ENCODE assay signal across 10 mouse cellular contexts in the genomic region with DNA sequence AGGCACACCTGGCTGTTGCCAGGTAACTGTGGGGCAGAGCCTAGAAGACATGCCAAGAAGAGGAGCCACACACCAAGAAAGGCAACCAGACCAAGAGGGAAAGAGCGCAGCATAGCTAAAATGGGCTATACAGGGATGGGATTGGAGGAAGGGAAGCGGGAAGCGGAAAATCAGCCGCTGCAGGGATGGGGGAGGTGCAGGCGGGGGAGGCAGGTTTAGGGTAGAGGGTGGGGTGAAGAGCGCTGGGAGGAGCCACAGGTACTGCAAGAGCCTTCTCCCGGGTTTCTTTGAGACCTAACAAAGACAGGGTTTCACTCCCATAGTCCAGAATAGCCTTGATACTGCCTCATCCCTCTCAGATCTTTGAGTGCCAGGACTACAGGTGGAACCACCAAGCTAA. TPM values are rescaled to one million over a fixed set of nuclear protein-coding genes. Genes with fewer than 3 reads are reported as not detected.
DNase-seq lines count a peak whose midpoint lies in the region; ATAC-seq and TF ChIP-seq lines count a peak whose summit lies in the region.
"Had no signal": no experiment of that assay in that cellular context is flagged by ENCODE, and none has a peak within 500 bp of the region (broad histone marks: within the 10 kb centered on the region; RNA-seq: fewer than 3 reads in every experiment).

No protein-coding gene starts in this region.

- H3K4me3 ChIP-seq in kidney, embryonic 16.5 days (ENCODE audit: low read length): peak overlapping the region; percentile 10; the same call in 1 of the 2 replicates
- H3K4me3 ChIP-seq in embryonic facial prominence, embryonic 14.5 days (ENCODE audit: low read depth, low read length): no peak overlapping the region
- H3K4me3 ChIP-seq in limb, embryonic 14.5 days (replicated peaks; ENCODE audit: low read length): no peak overlapping the region; the same call in 1 of the 2 replicates

- no peak overlapping the region for H3K27ac ChIP-seq in kidney, embryonic 16.5 days (ENCODE audit: low read length)
- 0 out of 2 replicates have a peak overlapping the region, but pooled peaks have one; percentile 8 for H3K27ac ChIP-seq in embryonic facial prominence, embryonic 14.5 days (replicated peaks; ENCODE audit: low read depth, low read length)
- no peak overlapping the region for H3K27ac ChIP-seq in limb, embryonic 14.5 days (replicated peaks; ENCODE audit: low read depth, low read length)

- H3K9me3 ChIP-seq in kidney, embryonic 16.5 days (ENCODE audit: low read length): no peaks in the 10 kb centered on the region
- H3K9me3 ChIP-seq in embryonic facial prominence, embryonic 14.5 days (ENCODE audit: control insufficient read depth, low read length): no peaks in the 10 kb centered on the region
- no peaks in the 10 kb centered on the region for H3K9me3 ChIP-seq in limb, embryonic 14.5 days (ENCODE audit: control insufficient read depth, low read length)

- ATAC-seq in kidney, embryonic 16.5 days (ENCODE audit: low FRiP score, low TSS enrichment): peak; percentile 32; the same call in 1 of the 2 replicates
- peak; percentile 70 for ATAC-seq in embryonic facial prominence, embryonic 14.5 days (ENCODE audit: low read depth)
- ATAC-seq in limb, embryonic 14.5 days (ENCODE audit: low FRiP score, low read depth): no peak

- peaks cover 14% of the 10 kb centered on the region; the same call in 1 of the 2 replicates for H3K4me1 ChIP-seq in kidney, embryonic 16.5 days (ENCODE audit: insufficient read depth, low read length)
- 0 out of 2 replicates have a peak, but pooled peaks cover 2% of the 10 kb centered on the region for H3K4me1 ChIP-seq in embryonic facial prominence, embryonic 14.5 days (ENCODE audit: control insufficient read depth, insufficient read depth, low read length)
- no peaks in the 10 kb centered on the region for H3K4me1 ChIP-seq in limb, embryonic 14.5 days (ENCODE audit: control insufficient read depth, insufficient read depth, low read length)

- no peak for TF ChIP-seq POLR2A in limb, embryonic 14.5 days (IDR thresholded peaks at IDR 0.05; ENCODE audit: borderline replicate concordance, extremely low read depth, insufficient read depth, insufficient read length)

- no peaks in the 10 kb centered on the region for H3K36me3 ChIP-seq in kidney, embryonic 16.5 days (ENCODE audit: insufficient read depth, low read length)
- no peaks in the 10 kb centered on the region for H3K36me3 ChIP-seq in embryonic facial prominence, embryonic 14.5 days (ENCODE audit: control insufficient read depth, insufficient read depth, low read length)
- H3K36me3 ChIP-seq in limb, embryonic 14.5 days (ENCODE audit: control insufficient read depth, insufficient read depth, low read length): no peaks in the 10 kb centered on the region

- no peaks in the 10 kb centered on the region; the same call in 1 of the 2 replicates for H3K27me3 ChIP-seq in kidney, embryonic 16.5 days (ENCODE audit: insufficient read depth, low read length)
- H3K27me3 ChIP-seq in embryonic facial prominence, embryonic 14.5 days (replicated peaks; ENCODE audit: control insufficient read depth, insufficient read depth, low read length): no peaks in the 10 kb centered on the region
- H3K27me3 ChIP-seq in limb, embryonic 14.5 days (ENCODE audit: control insufficient read depth, insufficient read depth, low read length): no peaks in the 10 kb centered on the region

- peak overlapping the region; percentile 28 for H3K4me2 ChIP-seq in kidney, embryonic 16.5 days (replicated peaks; ENCODE audit: low read depth, low read length)
- H3K4me2 ChIP-seq in embryonic facial prominence, embryonic 14.5 days (ENCODE audit: low read depth, low read length): peak overlapping the region; percentile 32
- H3K4me2 ChIP-seq in limb, embryonic 14.5 days (replicated peaks; ENCODE audit: low read depth, low read length, severe bottlenecking): peak overlapping the region; percentile 23

- H3K9ac ChIP-seq in kidney, embryonic 16.5 days (replicated peaks; ENCODE audit: low read length): no peak overlapping the region
- H3K9ac ChIP-seq in embryonic facial prominence, embryonic 14.5 days (ENCODE audit: low read depth, low read length): 0 out of 2 replicates have a peak overlapping the region, but pooled peaks have one; percentile 34
- no peak overlapping the region for H3K9ac ChIP-seq in limb, embryonic 14.5 days (ENCODE audit: low read depth, low read length, severe bottlenecking)

- DNase-seq in kidney, adult 8-10 months: no peak
- peak; percentile 51 for DNase-seq in embryonic facial prominence, embryonic 14.5 days (ENCODE audit: low spot score)
- DNase-seq in limb, embryonic 14.5 days (ENCODE audit: low spot score): no peak
- peak; percentile 32 for DNase-seq in right cerebral cortex, postnatal 14 days
- no peak for DNase-seq in urinary bladder, postnatal 36 days (ENCODE audit: low spot score in 2 of 2)
- DNase-seq in spleen, adult 18-20 months: no peak
- no peak for DNase-seq in adrenal gland, postnatal 14 days

- 4% methylated on average over 7 of the region's 7 CpGs for WGBS in kidney, embryonic 16.5 days
- 4% methylated on average over 7 of the region's 7 CpGs for WGBS in embryonic facial prominence, embryonic 14.5 days
- 11% methylated on average over 7 of the region's 7 CpGs for WGBS in limb, embryonic 14.5 days

RNA-seq across cellular contexts. Expression of a gene that starts 22.4 kb away (rescaled TPM):
- polyA plus RNA-seq in kidney, embryonic 16.5 days (2015; fragmentation: Nextera tagmentation; extraction: Ambion mirVana): 513 and 576 TPM in 2 replicates
- polyA plus RNA-seq in embryonic facial prominence, embryonic 14.5 days (2014; fragmentation: Nextera tagmentation; extraction: Ambion mirVana): 323 and 397 TPM in 2 replicates
- polyA plus RNA-seq in limb, embryonic 14.5 days (2012; rRNA removed): 660 and 906 TPM in 2 replicates
- polyA plus RNA-seq in limb, embryonic 14.5 days (2014; fragmentation: Nextera tagmentation; extraction: Ambion mirVana): 392 and 408 TPM in 2 replicates
- 383 and 441 TPM in 2 replicates for total RNA-seq in adrenal gland, postnatal 14 days (2021)

RNA-seq across cellular contexts. Expression of a gene that starts 45.6 kb away (rescaled TPM):
- polyA plus RNA-seq in kidney, embryonic 16.5 days (2015; fragmentation: Nextera tagmentation; extraction: Ambion mirVana): 0.82 and 1.2 TPM in 2 replicates
- polyA plus RNA-seq in embryonic facial prominence, embryonic 14.5 days (2014; fragmentation: Nextera tagmentation; extraction: Ambion mirVana): 0.45 and 0.47 TPM in 2 replicates
- polyA plus RNA-seq in limb, embryonic 14.5 days (2012; rRNA removed): not detected in 2 replicates
- 0.45 and 0.98 TPM in 2 replicates for polyA plus RNA-seq in limb, embryonic 14.5 days (2014; fragmentation: Nextera tagmentation; extraction: Ambion mirVana)
- 3.0 and 59.5 TPM in 2 replicates for total RNA-seq in adrenal gland, postnatal 14 days (2021)
- polyA plus RNA-seq: gonadal fat pad, adult 2 months; spleen, adult 2 months had no signal

Comparison
In these comparisons a context has a peak if more than half of its experiments do, and no peak if none do; other contexts are left out.
1. DNase-seq: peak in embryonic facial prominence, embryonic 14.5 days (single experiment) and right cerebral cortex, postnatal 14 days (single experiment); none in kidney, adult 8-10 months (0 of 2), limb, embryonic 14.5 days (single experiment), urinary bladder, postnatal 36 days (0 of 2), spleen, adult 18-20 months (0 of 2) and adrenal gland, postnatal 14 days (single experiment).
2. Peak in every context shown above with its lines, with median percentiles within 50 percentile points of each other: H3K4me2 ChIP-seq.